Mouse (Mus musculus) subcutaneous adipose tissue, adult 2 months (tissue): ENCODE results near the gene Scnn1a. TPM values are rescaled to one million over a fixed set of nuclear protein-coding genes. Genes with fewer than 3 reads are reported as not detected.

ENCODE experiments used
- polyA plus RNA-seq: library from polyadenylated mRNA; depleted of rRNA; stranded (reverse); fragments of >200 nt; gene quantifications from 2 replicates; pipeline ENCODE4 v1.2.3, GENCODE M21; 2012; ENCODE audit warnings: low replicate concordance; rRNA removed

Scnn1a gene
- 1.2 and 5.0 TPM in 2 replicates for polyA plus RNA-seq

DNA sequence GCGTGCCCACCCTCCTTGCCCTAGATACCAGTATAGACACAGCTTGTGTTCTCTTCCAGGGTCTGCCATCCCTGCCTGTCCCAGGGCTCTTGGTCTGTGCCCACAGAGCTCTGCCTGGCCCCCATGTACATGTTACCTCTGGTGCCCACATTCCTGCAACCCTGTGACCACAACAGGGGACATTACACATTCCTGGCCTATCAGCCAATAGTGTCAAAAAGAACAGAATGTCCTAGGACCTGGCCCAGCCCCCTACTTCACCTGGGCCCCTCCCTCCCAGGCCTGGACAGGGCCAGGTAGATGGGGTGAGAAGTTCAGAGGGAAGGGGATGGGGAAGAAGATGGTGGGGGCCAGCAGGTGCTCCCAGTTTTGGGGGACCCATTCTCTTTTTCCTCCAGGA is at the start of gene Scnn1a:
Scnn1a (plus strand) TSS at position 337 of the 400 bp plus-strand sequence.

DNA sequence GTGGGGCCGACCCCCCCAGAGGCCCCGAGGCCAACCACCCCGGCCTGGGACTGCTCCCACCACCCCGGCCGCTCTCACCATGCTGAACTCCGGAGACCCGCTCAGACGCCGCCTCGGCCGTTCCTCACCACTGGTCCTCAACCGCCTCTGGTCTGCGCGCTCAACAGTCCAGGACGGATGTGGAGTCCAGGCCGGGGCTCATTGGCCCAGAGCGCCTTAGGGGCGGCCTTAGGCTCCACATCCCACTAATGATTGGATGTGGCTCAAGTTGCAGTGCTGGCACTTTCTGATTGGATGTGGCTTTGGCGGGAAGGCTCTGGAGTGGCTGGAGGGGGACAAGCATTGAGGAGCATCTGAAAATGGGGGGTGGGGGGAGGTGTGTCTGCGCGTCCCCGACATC is 34.6 kb upstream of the Scnn1a start, which contains the start of gene Tuba3a:
Tuba3a (minus strand) TSS at position 153 of the 400 bp plus-strand sequence.

DNA sequence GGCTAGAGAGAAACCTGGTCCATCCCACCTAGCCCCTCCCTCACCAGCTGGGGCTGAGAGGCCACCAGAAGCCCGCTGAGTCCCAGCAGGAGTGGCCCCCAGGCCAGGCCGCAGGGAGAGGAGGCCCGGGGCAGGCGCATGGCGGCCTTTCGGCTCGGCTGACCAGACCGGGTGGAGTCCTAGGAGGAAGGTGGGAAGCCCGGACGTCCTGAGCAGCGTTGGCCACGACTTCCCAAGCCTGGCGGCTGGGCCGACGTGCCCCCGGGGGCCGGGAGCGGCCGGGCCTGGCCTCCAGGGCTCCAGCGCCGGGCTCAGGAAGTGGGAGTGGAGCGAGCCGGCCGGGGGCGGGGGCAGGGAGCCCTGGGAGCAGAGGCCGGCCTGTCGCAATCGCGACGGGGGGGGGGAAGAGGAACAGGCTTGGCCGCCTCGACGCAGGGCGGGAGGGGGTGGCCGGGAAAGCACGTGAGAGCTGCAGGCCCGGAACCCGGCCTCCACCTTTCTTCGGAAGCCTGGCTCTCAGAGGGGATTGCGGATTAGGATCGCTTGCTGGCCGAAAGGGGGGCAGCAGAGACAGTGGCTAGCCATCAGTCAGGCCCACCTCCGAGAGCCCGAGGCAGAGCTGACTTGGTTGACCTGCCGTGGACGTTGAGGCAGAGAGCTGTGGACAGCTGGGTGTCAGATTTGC is 6.8 kb upstream of the Scnn1a start, which contains the start of gene Ltbr:
Ltbr (minus strand) TSS at position 340 of the 685 bp plus-strand sequence.

DNA sequence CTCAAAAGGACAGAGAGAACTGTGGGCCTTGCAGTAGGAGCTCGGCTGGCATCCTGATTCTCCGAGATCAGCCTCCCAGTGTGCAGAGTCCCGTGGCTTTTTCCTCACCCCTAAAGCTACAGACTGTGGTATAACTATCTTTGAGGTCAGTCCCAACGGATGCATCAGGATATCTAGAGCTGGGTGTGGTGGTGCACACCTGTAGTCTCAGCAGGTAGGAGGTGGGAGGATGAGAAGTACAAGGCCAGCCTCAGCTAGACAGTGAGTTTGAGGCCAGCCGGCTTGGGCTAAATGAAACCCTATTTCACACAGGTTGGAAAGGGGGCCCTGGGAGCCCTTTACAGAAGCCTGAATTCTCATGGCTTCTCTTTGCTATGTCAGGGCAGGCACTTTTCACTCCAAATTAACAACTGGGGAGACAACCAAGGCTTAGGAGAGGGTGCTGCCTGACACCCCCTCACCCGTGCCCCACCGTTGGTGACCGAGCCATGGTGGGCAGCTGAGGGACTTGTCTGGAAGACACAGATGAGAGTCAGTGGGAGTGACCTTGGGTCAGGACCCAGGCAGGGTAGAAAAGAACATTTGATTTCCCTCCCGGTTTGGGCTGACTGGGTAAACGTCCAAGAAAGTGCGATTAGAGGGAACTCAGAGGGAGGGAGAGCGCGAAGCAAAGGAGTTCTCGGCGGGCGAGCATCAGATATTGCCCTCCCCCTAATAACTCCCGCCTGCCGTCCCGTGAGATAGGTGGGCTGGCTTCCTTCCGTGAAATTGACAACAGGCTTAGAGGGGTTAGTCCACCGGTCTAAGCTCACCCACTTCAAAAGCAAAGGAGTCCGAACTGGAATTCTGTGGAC is 28.5 kb downstream of the Scnn1a start, which contains the start of gene Tnfrsf1a:
Tnfrsf1a (plus strand) TSS at position 642 of the 854 bp plus-strand sequence.

GRCm38 (mm10) chr6:125380372-125381360 is 60.2 kb downstream of the Scnn1a start, which contains the start of gene Plekhg6:
Gene Plekhg6, minus strand, starts transcription at chr6:125380793.

Other genes starting within 250 kb of the Scnn1a start
- gene Chd4, start 224.7 kb upstream of the Scnn1a start, polyA plus RNA-seq, result 42.0 and 131 TPM in 2 replicates
- gene Nop2, start 188.8 kb upstream of the Scnn1a start, polyA plus RNA-seq, result 13.7 and 35.1 TPM in 2 replicates
- gene Iffo1, start 175.4 kb upstream of the Scnn1a start, polyA plus RNA-seq, result 32.5 and 35.6 TPM in 2 replicates
- gene Gapdh, start 154.2 kb upstream of the Scnn1a start, polyA plus RNA-seq, result 4,033 and 4,268 TPM in 2 replicates
- gene Ncapd2, start 129.0 kb upstream of the Scnn1a start, polyA plus RNA-seq, result 29.9 and 68.5 TPM in 2 replicates
- 62.0 and 70.3 TPM in 2 replicates for gene Mrpl51, start 128.9 kb upstream of the Scnn1a start, polyA plus RNA-seq
- 17.3 and 19.7 TPM in 2 replicates for gene Vamp1, start 105.1 kb upstream of the Scnn1a start, polyA plus RNA-seq
- 25.0 and 26.3 TPM in 2 replicates for gene Tapbpl, start 88.8 kb upstream of the Scnn1a start, polyA plus RNA-seq
- 1.6 and 2.2 TPM in 2 replicates for gene Cd27, start 83.6 kb upstream of the Scnn1a start, polyA plus RNA-seq
- not detected in 2 replicates for gene Tuba3a, start 34.6 kb upstream of the Scnn1a start, polyA plus RNA-seq
- gene Ltbr, start 6.8 kb upstream of the Scnn1a start, polyA plus RNA-seq, result 118 and 131 TPM in 2 replicates
- 249 and 252 TPM in 2 replicates for gene Tnfrsf1a, start 28.7 kb downstream of the Scnn1a start, polyA plus RNA-seq
- 1.4 and 1.5 TPM in 2 replicates for gene Plekhg6, start 60.1 kb downstream of the Scnn1a start, polyA plus RNA-seq
- 111 and 241 TPM in 2 replicates for gene Cd9, start 174.1 kb downstream of the Scnn1a start, polyA plus RNA-seq
- gene Vwf, start 226.1 kb downstream of the Scnn1a start, polyA plus RNA-seq, result 70.0 and 155 TPM in 2 replicates